Mouse (Mus musculus) erythroblast, embryonic 14.5 days (primary cell): ENCODE data around the gene Ppt2.

Experiments
- GATA1 ChIP-seq: IDR thresholded peaks from 2 replicates; pipeline ENCODE4 v1.6.1; 2012; ENCODE audit warnings: low read length, inconsistent platforms, mixed read lengths
- TAL1 ChIP-seq: IDR thresholded peaks from 3 replicates; pipeline ENCODE4 v1.6.1; 2012; ENCODE audit warnings: low read length, inconsistent platforms, mixed read lengths

DNA sequence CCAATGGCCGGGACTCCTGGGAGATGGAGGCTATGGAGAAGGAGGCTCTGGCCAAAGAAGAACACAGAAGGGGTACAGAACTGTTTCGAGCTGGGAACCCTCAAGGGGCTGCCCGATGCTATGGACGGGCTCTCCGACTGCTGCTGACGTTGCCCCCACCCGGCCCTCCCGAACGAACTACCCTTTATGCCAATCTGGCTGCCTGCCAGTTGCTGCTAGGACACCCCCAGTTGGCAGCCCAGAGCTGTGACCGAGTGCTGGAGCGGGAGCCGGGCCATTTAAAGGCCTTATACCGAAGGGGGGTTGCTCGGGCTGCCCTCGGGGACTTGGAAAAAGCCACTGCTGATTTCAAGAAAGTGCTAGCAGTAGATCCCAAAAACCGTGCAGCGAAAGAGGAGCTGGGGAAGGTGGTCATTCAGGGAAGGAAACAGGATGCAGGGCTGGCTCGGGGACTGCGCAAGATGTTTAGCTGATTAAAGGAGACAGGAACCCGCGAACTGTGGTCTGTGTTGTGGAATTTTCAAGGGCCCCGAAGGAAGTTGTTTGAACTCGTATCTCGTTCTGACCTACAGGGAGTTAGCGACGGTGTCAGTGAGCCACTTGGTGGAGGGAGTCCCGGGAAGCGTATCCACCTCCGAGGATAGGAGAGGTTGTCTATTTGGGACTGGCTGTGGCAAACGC is 17.7 kb upstream of the Ppt2 start:
- no peak for TF ChIP-seq GATA1
- TF ChIP-seq TAL1, result no peak
